ENCODE assay signal across 9 mouse cellular contexts in genomic region chr19:29362173-29362930, GRCm38 (mm10). TPM values are rescaled to one million over a fixed set of nuclear protein-coding genes. Genes with fewer than 3 reads are reported as not detected.
A peak's percentile ranks its signal among the peaks of the same experiment; 100 is the strongest.
DNase-seq lines count a peak whose midpoint lies in the region; ATAC-seq and TF ChIP-seq lines count a peak whose summit lies in the region.
"Had no signal": no experiment of that assay in that cellular context is flagged by ENCODE, and none has a peak within 500 bp of the region (broad histone marks: within the 10 kb centered on the region; RNA-seq: fewer than 3 reads in every experiment).

No protein-coding gene starts in this region.

- ATAC-seq in hindbrain, embryonic 11.5 days (ENCODE audit: low FRiP score): peak; percentile 46
- ATAC-seq in midbrain, embryonic 12.5 days (ENCODE audit: low FRiP score, low read depth): no peak

- 0 out of 2 replicates have a peak overlapping the region, but pooled peaks have one; percentile 33 for H3K27ac ChIP-seq in kidney, adult 2 months (ENCODE audit: insufficient read depth, low read depth, low read length)
- H3K27ac ChIP-seq in bone marrow, adult 2 months (ENCODE audit: control insufficient read depth, insufficient read depth, low read depth, low read length, poor library complexity): no peak overlapping the region
- H3K27ac ChIP-seq in hindbrain, embryonic 11.5 days (ENCODE audit: low read depth, low read length): no peak overlapping the region
- H3K27ac ChIP-seq in midbrain, embryonic 12.5 days (replicated peaks): no peak overlapping the region

- peak overlapping the region; percentile 13; the same call in 1 of the 2 replicates for H3K9ac ChIP-seq in hindbrain, embryonic 11.5 days (ENCODE audit: low read depth, low read length)
- peak overlapping the region; percentile 74 for H3K9ac ChIP-seq in midbrain, embryonic 12.5 days (replicated peaks)

- H3K4me3 ChIP-seq in kidney, adult 2 months (ENCODE audit: insufficient read depth, low read depth, low read length): peak overlapping the region; percentile 62
- peak overlapping the region; percentile 96 for H3K4me3 ChIP-seq in bone marrow, adult 2 months (replicated peaks; ENCODE audit: control insufficient read depth, low read depth, low read length)
- H3K4me3 ChIP-seq in hindbrain, embryonic 11.5 days (ENCODE audit: low read depth, low read length): peak overlapping the region; percentile 52
- peak overlapping the region; percentile 64 for H3K4me3 ChIP-seq in midbrain, embryonic 12.5 days

- no peaks in the 10 kb centered on the region for H3K27me3 ChIP-seq in kidney, adult 2 months (replicated peaks; ENCODE audit: control insufficient read depth, insufficient read depth, low read length)
- no peaks in the 10 kb centered on the region for H3K27me3 ChIP-seq in hindbrain, embryonic 11.5 days (ENCODE audit: control insufficient read depth, insufficient read depth, low read length)
- H3K27me3 ChIP-seq in midbrain, embryonic 12.5 days: peaks cover 4% of the 10 kb centered on the region; the same call in 1 of the 2 replicates

- 45% methylated on average over 13 of the region's 13 CpGs for whole genome bisulfite sequencing in kidney, adult 2 months
- 45% methylated on average over 13 of the region's 13 CpGs for WGBS in bone marrow, adult 2 months
- 49% methylated on average over 13 of the region's 13 CpGs for WGBS in hindbrain, embryonic 11.5 days
- WGBS in midbrain, embryonic 12.5 days: 51% methylated on average over 13 of the region's 13 CpGs

- H3K4me1 ChIP-seq in kidney, adult 2 months (ENCODE audit: control insufficient read depth, insufficient read depth, low read length): 0 out of 2 replicates have a peak, but pooled peaks cover 7% of the 10 kb centered on the region
- H3K4me1 ChIP-seq in bone marrow, adult 2 months (ENCODE audit: control insufficient read depth, insufficient read depth, low read length): peaks cover 2% of the 10 kb centered on the region; the same call in 1 of the 2 replicates
- H3K4me1 ChIP-seq in hindbrain, embryonic 11.5 days (replicated peaks; ENCODE audit: control insufficient read depth, insufficient read depth, low read length): peaks cover 1% of the 10 kb centered on the region; the same call in 1 of the 2 replicates
- H3K4me1 ChIP-seq in midbrain, embryonic 12.5 days: peaks cover 22% of the 10 kb centered on the region; the same call in 1 of the 2 replicates

- no peaks in the 10 kb centered on the region for H3K36me3 ChIP-seq in kidney, adult 2 months (ENCODE audit: control insufficient read depth, insufficient read depth, low read length)
- H3K36me3 ChIP-seq in hindbrain, embryonic 11.5 days (ENCODE audit: control insufficient read depth, insufficient read depth, low read length): no peaks in the 10 kb centered on the region
- no peaks in the 10 kb centered on the region for H3K36me3 ChIP-seq in midbrain, embryonic 12.5 days

- no peak for TF ChIP-seq POLR2A in kidney, adult 2 months (IDR thresholded peaks at IDR 0.05; ENCODE audit: low read depth, low read length)
- TF ChIP-seq POLR2A in bone marrow, adult 2 months (IDR thresholded peaks at IDR 0.05; ENCODE audit: borderline replicate concordance, control insufficient read depth, low read depth, low read length): no peak

- no peak for DNase-seq in kidney, adult 2 months
- no peak for DNase-seq in kidney, postnatal 4 days
- DNase-seq in hindbrain, embryonic 11.5 days (ENCODE audit: low spot score): no peak
- DNase-seq in spleen, adult 12 weeks (ENCODE audit: low spot score): no peak
- DNase-seq in adrenal gland, postnatal 14 days: no peak
- DNase-seq in Muller cell, postnatal 12 days (ENCODE audit: inconsistent ontology term): no peak

- no peak for TF ChIP-seq CTCF in kidney, adult 2 months (conservative IDR thresholded peaks at IDR 0.05; ENCODE audit: insufficient read depth, insufficient read length, low read depth, low read length)
- TF ChIP-seq CTCF in bone marrow, adult 2 months (IDR thresholded peaks at IDR 0.05; ENCODE audit: control insufficient read depth, insufficient read depth, low read length): no peak

- no peaks in the 10 kb centered on the region for H3K9me3 ChIP-seq in hindbrain, embryonic 11.5 days (ENCODE audit: control insufficient read depth, low read length)
- H3K9me3 ChIP-seq in midbrain, embryonic 12.5 days: no peaks in the 10 kb centered on the region

- peak overlapping the region; percentile 65 for H3K4me2 ChIP-seq in hindbrain, embryonic 11.5 days (replicated peaks; ENCODE audit: low read depth, low read length)
- peak overlapping the region; percentile 76 for H3K4me2 ChIP-seq in midbrain, embryonic 12.5 days (replicated peaks)

RNA-seq across cellular contexts. Expression of gene Plgrkt, which starts 4.8 kb away (rescaled TPM):
- 25.2 and 30.8 TPM in 2 replicates for polyA plus RNA-seq in kidney, adult 2 months (2012; rRNA removed)
- 38.5 and 55.8 TPM in 2 replicates for polyA plus RNA-seq in bone marrow, adult 2 months (2011; ENCODE audit: insufficient read depth, insufficient read length, low replicate concordance, missing spikeins)
- polyA plus RNA-seq in hindbrain, embryonic 11.5 days (2014; fragmentation: Nextera tagmentation; extraction: Ambion mirVana): 60.7 and 68.4 TPM in 2 replicates
- 70.1 and 72.6 TPM in 2 replicates for polyA plus RNA-seq in midbrain, embryonic 12.5 days (2016; fragmentation: Nextera tagmentation; extraction: Ambion mirVana)
- 56.4 and 63.4 TPM in 2 replicates for total RNA-seq in adrenal gland, postnatal 14 days (2021)

RNA-seq across cellular contexts. Expression of gene Cd274, which starts 4.9 kb away (rescaled TPM):
- 2.5 and 4.3 TPM in 2 replicates for polyA plus RNA-seq in kidney, adult 2 months (2012; rRNA removed)
- 2.1 and 2.9 TPM in 2 replicates for polyA plus RNA-seq in bone marrow, adult 2 months (2011; ENCODE audit: insufficient read depth, insufficient read length, low replicate concordance, missing spikeins)
- polyA plus RNA-seq in hindbrain, embryonic 11.5 days (2014; fragmentation: Nextera tagmentation; extraction: Ambion mirVana): 0.38 and 0.39 TPM in 2 replicates
- polyA plus RNA-seq in midbrain, embryonic 12.5 days (2016; fragmentation: Nextera tagmentation; extraction: Ambion mirVana): 0.33 and 0.35 TPM in 2 replicates
- total RNA-seq in adrenal gland, postnatal 14 days (2021): 6.0 and 7.0 TPM in 2 replicates

RNA-seq across cellular contexts. Expression of gene Rln1, which starts 27.9 kb away (rescaled TPM):
- 0.11 TPM in 1 of 2 replicates, not detected in the other for polyA plus RNA-seq in kidney, adult 2 months (2012; rRNA removed)
- polyA plus RNA-seq in bone marrow, adult 2 months (2011; ENCODE audit: insufficient read depth, insufficient read length, low replicate concordance, missing spikeins): not detected in 2 replicates
- polyA plus RNA-seq in hindbrain, embryonic 11.5 days (2014; fragmentation: Nextera tagmentation; extraction: Ambion mirVana): 0.32 and 0.67 TPM in 2 replicates
- 0.43 and 0.78 TPM in 2 replicates for polyA plus RNA-seq in midbrain, embryonic 12.5 days (2016; fragmentation: Nextera tagmentation; extraction: Ambion mirVana)
- total RNA-seq in adrenal gland, postnatal 14 days (2021): not detected in 2 replicates
- total RNA-seq: hematopoietic stem cell, adult 5-6 weeks had no signal

RNA-seq across cellular contexts. Expression of gene Insl6, which starts 37.2 kb away (rescaled TPM):
- polyA plus RNA-seq in kidney, adult 2 months (2012; rRNA removed): 2.6 and 3.1 TPM in 2 replicates
- polyA plus RNA-seq in bone marrow, adult 2 months (2011; ENCODE audit: insufficient read depth, insufficient read length, low replicate concordance, missing spikeins): 1.4 and 2.9 TPM in 2 replicates
- 7.9 and 8.6 TPM in 2 replicates for polyA plus RNA-seq in hindbrain, embryonic 11.5 days (2014; fragmentation: Nextera tagmentation; extraction: Ambion mirVana)
- 4.0 and 5.9 TPM in 2 replicates for polyA plus RNA-seq in midbrain, embryonic 12.5 days (2016; fragmentation: Nextera tagmentation; extraction: Ambion mirVana)
- 0.85 and 0.94 TPM in 2 replicates for total RNA-seq in adrenal gland, postnatal 14 days (2021)

RNA-seq across cellular contexts. Expression of gene Pdcd1lg2, which starts 48.4 kb away (rescaled TPM):
- polyA plus RNA-seq in kidney, adult 2 months (2012; rRNA removed): 0.17 TPM in 1 of 2 replicates, not detected in the other
- 0.92 TPM in 1 of 2 replicates, not detected in the other for polyA plus RNA-seq in bone marrow, adult 2 months (2011; ENCODE audit: insufficient read depth, insufficient read length, low replicate concordance, missing spikeins)
- not detected in 2 replicates for polyA plus RNA-seq in hindbrain, embryonic 11.5 days (2014; fragmentation: Nextera tagmentation; extraction: Ambion mirVana)
- polyA plus RNA-seq in midbrain, embryonic 12.5 days (2016; fragmentation: Nextera tagmentation; extraction: Ambion mirVana): not detected in 2 replicates
- total RNA-seq in adrenal gland, postnatal 14 days (2021): 0.23 TPM in 1 of 2 replicates, not detected in the other
